Mouse (Mus musculus) retina, embryonic 14.5 days (tissue): ENCODE results near the gene Scyl2.
"Not testable (repeated sequence)": the region's sequence is repeated elsewhere in the genome, so short reads cannot be mapped to it uniquely, and the experiment has no call there.

Source experiments
- DNase-seq: peaks from one replicate; pipeline ENCODE4 v3.0.0-alpha.2; 2015; ENCODE audit warnings: low spot score

Gene Scyl2

DNA sequence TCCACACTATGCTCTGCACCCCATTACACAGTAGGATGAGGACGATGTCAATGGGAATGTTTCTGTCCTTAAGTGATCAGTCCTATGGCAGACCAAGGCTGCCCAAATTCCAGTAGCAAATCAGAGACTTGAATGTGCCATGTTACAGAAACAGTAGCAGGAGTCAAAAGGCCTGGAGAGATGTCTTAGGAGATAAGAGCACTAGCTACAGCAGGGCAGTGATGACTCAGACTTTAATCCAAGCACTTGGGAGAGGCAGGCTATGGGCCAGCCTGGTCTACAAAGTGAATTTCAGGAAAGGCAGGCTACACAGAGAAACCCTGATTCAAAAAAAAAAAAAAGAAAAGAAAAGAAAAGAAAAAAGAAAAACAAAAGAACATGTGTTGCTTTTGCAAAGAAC is 6.6 kb downstream of the Scyl2 start:
- DNase-seq = no peak

DNA sequence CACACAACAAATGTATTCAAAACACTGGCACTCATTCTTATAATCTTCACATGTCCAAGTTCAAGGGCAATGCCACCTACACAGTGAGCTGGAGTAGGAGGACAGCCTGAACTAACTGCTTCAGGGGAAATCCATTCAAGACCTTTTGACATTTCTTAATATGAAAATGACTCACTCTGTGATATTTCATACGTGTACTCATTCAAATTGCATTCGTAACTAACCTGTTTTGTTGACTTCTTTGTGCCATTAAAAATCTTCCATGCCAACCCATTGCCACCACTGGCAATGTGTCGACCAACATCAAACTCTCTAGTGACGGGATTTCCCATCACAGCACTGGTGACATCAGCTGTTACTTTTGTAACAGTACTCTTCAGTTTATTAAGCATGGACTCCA is 8.0 kb downstream of the Scyl2 start:
- no peak for DNase-seq

DNA sequence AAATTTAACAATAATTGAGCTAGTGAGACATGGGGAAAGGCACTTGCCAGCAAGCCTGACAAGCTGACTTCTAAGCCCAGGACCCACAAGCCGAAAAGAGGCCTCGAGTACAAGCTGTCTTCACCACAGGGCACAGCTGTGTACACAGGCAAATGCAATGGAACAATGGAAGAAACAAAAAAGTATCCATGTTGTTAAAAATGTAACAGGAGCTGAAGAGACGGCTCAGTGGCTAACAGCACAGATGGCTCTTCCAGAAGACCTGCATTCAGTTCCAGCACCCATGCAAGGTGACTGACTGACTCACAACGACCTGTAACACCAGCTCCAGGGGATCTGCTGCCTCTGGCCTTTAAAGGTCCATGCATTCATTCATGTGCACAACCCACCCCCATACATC is 9.5 kb downstream of the Scyl2 start:
- no peak for DNase-seq

DNA sequence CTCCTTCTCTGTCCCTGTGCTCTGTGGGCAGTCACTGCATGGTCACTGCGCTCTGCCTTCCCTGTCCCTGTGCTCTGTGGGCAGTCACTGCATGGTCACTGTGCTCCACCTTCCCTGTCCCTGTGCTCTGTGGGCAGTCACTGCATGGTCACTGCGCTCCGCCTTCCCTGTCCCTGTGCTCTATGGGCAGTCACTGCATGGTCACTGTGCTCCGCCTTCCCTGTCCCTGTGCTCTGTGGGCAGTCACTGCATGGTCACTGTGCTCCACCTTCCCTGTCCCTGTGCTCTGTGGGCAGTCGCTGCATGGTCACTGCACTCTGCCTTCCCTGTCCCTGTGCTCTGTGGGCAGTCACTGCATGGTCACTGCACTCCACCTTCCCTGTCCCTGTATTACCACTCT is 15.7 kb downstream of the Scyl2 start:
- not testable (repeated sequence) for DNase-seq

DNA sequence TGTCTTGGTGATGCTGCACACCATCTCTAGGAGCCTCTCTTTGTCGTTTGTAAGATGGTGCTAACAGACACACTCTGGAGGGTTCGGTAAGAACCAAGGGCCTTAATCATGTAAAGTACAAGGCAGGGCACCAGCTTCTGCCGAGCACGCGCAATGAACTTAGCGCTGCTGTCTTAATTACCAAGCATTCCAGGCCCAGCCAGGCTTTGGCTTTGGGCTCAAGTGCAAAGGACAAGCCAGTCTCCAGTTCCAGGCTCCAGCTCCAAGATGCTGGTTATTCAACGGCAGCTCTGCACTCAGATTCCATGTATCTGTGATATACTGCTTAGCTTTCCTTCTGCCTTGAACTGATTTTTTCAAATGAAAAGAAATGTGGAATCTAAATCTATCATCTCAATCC is 18.5 kb downstream of the Scyl2 start:
- no peak for DNase-seq

DNA sequence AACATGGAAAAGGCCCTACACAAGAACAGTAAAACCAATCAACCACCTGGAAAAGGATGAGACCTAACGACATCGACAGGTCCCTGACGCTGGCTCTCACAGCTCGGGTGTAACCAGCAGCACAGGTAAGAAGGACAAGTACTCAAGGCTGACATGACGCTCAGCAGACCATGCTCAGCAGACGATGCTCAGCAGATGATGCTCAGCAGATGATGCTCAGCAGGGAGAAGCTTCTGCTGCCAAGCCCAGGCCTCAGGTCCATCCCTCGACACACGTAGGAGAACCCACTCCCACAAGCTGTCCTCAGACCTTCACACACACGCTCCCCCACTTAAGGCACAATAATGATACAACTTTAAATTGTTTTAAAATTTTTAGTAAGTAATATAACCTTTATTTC is 20.4 kb downstream of the Scyl2 start:
- no peak for DNase-seq

DNA sequence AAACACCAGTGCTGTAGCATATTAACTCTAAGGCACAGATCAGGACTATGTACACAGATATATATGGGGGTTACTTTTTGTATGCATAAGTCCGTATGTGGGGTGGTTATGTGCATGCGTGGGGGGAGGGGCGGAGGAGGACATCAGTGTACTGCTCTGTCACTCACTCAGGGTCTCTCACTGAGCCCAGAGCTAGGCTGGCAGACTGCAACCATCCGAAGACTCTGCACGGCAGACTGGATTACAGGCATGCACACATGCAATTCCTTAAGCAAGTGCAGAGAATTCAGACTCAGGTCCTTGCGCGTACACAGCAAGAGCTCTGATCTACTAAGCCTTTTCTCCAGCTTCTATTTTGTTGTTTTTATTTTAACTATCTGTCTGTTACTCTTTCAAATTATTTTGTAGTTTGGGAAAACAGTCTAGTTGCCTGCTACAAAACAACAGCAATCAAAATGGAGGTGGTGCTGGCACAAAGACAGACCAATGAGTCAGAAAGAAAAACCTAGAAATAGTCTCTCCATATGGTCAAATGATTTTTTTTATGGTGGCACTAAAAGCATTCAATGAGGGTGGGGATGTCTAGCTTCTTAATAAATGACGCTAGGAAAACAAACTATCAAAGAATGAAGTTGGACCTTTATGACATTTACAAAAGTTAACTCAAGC is 21.0 kb downstream of the Scyl2 start:
- DNase-seq = no peak

DNA sequence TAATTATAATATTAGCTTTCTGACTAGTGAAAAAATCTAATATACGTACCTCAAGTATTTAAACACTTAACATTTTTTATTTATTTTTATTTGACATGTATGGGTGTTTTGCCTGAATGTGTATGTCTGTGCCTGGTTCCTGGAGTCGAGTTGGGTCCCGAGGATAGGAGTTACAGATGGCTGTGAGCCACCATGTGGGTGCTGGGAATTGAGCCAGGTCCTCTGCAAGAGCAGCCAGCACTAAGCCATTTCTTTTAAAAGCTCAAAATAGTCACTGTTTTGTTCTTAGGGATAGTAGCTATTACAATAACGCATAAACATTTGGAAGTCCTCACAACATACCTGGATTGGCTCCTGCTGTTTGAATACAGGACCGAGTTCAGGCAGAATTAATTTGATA is 29.7 kb downstream of the Scyl2 start:
- no peak for DNase-seq

DNA sequence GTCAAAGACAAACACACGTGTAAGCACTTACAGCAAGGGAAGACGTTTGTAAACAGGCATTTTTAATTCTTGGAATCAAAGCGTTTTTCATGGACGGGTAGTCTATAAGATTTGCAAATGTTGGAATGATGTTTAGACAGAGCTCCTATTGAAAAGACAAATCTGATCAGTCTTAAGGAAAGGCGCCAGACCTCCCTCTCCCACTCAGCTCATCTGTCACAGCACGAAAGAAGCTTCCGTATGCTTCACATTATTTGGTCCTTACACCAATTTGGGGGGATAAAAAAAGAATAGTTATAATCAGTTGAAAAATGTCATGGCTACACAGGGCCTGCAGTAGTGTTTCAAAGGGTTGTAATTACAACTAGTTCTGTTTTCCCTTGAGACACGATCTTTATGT is 33.2 kb downstream of the Scyl2 start:
- DNase-seq = no peak

DNA sequence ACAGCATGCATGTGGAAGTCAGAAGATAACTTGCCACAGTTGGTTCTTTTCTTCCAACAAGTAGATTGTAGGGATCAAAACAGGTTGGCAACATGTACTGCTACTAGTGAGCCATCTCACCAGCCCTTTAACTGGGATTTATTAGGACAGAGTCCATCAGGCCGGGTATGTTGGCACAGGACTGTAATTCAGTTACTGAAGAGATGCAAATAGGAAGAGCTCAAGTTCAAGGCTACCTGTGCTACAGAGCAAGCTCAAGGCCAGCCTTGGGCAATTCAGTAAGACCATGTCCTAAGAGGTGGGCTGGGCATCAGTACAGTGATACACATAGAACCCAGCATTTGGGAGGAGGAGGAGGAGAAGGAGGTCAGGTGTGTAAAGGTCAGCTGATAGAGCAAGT is 34.4 kb downstream of the Scyl2 start:
- DNase-seq = no peak

DNA sequence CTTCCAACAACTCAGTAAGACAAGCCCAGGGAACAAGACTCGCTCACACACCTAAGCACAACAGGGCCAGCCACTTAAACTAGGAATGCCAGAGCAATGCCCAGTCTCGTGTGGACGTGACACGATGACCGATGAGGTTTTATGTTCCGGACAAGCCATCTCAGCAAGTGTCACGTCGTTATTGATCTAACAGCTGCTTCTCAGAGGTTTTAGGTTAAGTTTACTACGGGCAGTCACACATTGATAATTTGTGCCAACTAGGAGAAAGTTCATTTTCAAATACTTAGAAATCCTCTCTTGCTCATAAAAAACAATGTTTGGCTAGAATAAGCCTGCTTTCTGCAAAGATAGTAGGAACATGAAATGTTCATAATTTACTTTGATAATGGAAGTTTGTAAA is 39.2 kb downstream of the Scyl2 start:
- no peak for DNase-seq

DNA sequence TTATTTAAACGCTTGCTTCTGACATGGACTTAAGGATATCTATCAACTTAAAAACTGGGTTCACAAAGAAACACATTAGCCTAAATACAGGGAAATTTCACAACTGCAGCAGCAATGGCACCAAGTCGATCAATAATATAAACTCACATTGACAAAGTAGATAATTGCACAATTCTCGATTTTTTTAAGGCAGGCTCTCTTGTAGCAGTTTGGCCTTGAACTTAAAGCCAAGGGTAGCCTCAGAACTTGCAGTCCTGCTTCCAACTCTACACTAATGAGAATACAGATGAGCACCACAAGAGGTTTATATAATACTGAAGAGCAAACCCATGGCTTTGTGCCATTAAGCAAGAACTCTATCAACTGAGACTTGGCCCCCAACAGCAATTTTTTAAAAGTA is 49.1 kb downstream of the Scyl2 start:
- DNase-seq = no peak

DNA sequence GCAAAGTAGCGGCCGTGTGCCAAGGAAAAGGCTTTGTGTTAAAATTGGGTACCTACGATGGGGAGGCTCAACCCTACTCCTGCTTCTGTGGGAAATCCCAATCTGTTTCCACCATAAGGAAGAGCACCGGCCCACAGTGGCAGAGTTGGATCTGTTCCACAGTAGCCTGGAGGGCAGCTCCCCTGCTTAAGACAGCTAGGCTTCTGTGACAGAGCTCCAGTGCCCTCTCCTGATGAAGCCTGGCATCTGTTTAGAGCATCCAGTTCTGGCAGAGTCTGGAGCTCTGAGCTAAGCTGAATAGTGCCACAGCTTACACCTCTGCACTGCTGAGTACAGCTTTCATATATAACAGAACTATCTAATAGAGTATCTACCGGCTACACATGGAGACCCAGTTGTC is 51.1 kb downstream of the Scyl2 start:
- peak; percentile 29 for DNase-seq

DNA sequence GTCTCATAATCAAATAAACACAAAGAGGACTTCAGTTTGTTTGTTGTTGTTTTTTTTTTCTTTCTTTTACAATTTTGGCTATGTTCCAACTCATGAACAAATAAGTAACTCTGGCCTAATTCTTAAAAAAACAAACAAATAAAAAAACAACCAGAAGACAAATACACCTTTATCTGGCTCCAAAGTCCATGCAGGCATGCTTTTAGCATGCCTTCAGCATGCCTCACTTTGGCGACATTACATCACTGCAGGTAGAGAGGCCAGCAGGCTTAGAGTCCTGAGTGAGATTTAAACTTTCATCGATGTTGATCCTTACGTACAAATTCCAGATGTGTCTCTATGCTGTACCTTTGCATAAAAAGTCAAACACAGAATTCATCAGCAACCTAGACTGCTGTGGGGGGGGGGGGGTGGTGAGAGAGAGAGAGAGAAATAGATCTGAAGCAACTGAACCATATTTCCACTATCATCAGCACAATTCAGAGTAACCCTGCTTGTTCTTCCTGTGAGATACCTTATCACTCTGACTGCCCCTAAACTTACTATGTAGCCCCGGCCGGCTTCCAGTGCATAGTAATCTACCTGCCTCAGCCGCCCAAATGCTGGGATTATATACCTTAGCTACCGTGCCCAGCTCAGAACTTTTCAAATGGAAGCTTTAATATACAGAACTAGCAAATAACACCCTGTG is 52.2 kb downstream of the Scyl2 start:
- DNase-seq = no peak

DNA sequence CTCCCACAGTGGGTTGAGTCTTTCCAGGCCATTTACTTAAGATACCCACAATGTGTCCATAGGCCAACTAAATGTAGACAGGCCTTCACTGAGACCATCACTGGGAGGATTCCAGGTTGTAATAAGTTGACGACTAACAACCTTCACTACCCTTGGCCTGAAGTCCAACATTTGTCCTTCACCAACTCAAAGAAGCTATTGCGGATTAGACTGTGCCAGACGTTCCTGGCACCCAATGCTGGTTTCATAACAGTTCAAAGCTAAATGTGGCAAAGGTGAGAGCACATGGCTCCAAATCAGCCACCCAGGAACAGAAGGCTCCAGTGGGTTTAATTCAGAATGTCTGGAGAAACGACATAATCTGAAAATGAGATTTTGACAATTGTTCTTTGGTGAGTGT is 53.0 kb downstream of the Scyl2 start:
- DNase-seq = no peak

DNA sequence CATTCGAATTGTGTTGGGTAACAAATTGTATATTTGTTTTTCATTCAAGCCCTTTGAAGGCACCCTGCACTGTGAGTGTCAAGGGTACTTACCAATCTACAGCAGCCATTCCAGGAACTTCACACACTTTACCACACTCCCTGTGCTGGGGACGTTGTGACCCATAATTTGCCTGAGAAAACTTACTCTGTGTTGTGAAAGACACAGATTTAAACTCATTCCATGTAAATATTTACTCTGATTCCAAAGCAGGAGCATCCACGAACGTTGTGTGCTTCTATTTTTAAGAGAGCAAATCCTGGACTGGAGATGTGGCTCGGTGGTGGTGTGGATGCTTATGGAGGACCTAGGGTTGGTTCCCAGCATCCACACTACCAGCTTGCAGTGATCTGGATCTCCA is 54.3 kb downstream of the Scyl2 start:
- DNase-seq = no peak

DNA sequence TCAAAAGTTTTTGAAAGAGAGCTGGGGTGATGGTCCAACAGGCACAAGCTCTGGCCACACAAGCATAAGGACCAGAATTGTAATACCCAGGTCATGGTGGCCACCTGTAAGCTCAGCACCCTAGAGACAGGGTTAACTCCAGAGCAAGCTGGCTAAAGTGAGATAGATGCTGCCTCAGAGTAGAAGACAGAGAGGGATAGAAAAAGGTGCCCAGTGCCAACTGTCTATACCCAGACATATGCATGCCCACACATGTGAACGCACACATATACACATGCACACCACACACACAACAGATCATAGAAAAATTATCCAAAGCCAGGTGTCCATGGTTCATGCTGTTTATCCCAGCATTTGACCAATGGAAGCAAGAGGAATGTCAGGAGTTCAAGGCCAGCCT is 55.5 kb downstream of the Scyl2 start:
- no peak for DNase-seq

DNA sequence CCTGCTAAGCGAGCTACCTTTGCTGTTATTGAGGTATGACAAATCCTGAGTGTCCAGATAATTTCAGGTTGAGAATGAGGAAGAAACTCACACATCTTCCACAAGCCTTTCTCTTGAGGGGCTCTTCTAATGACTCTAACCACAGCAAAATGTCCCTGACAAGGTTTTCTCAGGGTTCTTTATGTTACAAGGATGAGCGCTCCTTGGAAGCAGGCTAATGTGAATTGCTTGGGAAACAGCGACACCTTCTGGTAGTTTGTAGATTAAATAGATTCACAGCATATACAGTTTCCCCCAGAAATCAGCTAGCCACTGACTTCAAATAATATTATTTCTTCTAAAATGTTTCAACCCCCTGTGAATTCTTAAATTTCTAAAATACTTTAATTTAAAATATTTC is 56.0 kb downstream of the Scyl2 start:
- DNase-seq = peak; percentile 91

DNA sequence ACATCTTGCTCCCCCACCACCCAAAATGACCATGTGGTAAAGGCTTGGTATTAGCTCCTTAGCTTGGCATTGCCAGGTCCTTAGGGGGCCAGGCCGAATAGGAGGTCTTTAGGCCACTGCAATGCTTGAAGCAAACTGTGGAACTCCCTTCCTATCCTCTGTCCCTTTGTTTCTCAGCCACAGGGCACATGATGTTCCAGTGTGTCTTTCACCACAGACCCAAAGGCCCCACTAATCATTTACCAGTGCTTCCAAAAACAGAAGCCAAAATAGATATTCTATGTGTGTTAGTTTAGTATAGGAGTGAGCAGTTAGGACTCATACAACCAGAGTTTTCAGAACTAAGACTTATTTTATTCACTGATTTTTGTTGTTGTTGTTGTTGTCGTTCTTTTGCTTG is 59.4 kb downstream of the Scyl2 start:
- DNase-seq = no peak

DNA sequence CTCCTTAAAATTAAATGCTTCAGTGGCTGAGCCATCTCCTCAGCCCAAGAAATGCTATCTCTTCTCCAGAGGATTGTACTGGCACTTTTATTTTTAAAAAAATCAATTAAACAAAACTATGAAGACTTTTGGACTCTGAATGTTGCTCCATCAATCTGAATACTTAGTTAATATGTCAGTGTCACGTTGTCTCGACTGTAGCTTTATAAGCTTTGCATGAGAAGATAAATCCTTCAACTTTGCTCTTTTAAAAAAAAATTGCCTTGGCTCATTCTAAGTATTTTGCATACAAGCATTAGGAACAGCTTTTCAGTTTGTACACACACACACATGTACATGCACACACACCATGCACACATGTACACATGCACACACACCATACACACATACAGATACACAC is 61.9 kb downstream of the Scyl2 start:
- no peak for DNase-seq

DNA sequence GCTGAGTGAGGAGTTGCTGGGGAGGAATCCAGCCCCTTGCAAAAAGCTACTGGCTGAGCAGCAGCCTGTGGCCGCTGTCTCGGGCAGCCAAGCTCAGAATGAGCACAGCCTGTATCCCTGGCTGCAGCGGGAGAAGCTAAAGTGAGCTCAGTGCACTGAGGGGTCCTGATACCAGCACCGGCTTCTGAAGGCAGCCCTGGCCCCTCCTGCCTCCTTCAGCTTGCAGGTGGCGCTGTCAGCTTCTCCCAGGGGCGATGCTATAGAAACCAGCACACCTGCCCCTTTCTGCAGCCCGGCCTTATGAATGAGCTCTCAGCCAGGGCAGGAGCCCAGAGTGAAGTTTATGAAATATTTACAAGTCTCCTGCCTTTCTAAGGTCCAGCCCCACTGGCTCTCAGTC is 65.0 kb downstream of the Scyl2 start, which contains the start of gene Slc17a8:
TSS of gene Slc17a8 (minus strand) at position 125 of the 400 bp plus-strand sequence.
- peak; percentile 22 for DNase-seq

DNA sequence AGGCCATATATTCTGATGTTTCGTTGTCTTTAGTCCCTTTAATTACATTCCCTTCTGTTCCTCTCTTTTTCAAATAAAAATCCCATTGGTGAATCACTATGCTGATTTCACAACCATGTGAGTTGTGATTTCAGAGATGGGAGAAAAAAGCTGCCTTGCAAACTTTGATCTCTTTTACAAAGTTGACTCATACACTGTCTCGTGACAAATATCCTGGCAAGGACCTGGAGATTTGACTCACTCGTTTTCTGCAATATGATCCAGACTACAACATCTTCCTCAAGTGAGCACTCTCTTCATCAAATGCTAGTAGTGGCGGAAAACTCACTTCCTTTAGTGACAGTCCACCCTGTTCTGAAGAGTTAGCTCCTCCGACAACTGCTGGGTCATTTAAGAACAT is 86.8 kb downstream of the Scyl2 start:
- no peak for DNase-seq

DNA sequence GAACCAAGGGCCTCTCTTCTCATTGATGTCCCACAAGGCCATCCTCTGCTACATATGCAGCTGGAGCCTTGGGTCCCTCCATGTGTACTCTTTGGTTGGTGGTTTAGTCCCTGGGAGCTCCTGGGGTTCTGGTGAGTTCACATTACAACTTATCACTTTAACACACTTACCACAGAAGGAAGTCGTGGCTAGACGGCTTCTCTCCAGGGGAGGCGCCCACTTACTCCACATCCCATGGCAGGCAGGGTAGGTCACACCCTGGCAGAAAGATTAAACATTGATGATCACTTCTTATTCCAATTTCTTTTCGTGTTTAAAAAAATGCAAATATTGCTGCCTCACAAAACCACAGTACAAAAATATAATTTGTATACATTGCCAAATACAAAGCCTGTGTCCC is 88.8 kb downstream of the Scyl2 start:
- no peak for DNase-seq

DNA sequence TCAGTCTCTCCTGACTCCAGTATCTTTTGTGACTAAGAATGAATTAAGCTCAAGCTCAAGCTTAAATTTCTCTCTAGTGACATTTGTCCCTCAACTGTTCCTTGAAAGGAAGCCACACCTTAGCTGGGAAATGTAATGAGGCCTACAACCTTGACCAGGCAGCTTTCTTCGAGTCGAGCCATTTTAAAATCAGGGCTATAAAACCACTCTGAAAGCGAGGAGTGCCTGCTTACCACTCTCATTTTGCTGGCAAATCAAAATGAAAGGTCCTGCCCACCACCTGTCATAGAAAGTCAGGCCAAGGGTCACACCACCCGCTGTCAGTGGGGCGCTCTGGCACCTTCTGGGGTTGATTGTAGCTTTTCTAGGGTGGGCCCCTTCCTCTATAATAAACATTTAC is 90.2 kb downstream of the Scyl2 start:
- DNase-seq = no peak
